Mouse (Mus musculus) cerebellum, adult 11 months (tissue): ENCODE data around the gene Orm2.

Experiments used
- DNase-seq: peaks from one replicate; pipeline ENCODE4 v3.0.0; 2022

Gene Orm2

DNA sequence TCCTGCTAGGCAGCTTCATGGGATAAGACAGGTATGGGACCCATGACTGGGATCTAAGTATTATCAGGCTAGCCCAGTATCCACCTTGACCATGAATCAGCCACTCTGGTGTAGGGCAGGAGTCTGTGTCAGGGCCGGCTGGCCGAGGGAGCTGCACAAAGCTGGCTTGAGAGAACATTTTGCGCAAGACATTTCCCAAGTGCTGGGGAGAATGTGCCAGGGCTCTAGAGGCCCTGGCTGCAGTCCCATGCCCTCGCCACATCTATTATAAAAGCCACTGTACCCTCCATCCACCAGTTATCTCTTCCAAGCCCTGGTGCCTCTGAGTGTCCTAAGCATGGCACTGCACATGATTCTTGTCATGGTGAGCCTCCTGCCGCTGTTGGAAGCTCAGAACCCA, at the start of gene Orm2:
Orm2 (plus strand) TSS at position 300 of the 400 bp plus-strand sequence.
- no peak for DNase-seq

DNA sequence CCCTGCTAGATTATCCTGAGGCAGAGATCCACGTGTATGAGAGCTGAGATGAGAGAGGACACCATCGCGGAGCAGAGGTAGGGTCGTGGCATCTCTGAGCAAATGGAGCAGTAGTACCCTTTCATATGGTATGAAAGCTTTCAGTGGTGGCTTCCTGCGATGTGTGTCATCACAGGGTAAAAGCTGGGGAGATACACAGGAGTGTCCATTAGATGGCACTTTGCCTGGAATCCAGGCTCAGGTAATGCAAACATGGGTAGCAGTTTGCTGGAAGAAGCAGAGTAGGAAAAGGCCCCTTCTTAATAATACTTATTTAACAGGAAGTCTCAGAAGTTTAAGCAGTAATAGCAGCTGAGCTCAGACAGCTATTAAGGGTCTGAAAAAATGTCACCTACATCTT, 48.2 kb upstream of the Orm2 start:
- no peak for DNase-seq

DNA sequence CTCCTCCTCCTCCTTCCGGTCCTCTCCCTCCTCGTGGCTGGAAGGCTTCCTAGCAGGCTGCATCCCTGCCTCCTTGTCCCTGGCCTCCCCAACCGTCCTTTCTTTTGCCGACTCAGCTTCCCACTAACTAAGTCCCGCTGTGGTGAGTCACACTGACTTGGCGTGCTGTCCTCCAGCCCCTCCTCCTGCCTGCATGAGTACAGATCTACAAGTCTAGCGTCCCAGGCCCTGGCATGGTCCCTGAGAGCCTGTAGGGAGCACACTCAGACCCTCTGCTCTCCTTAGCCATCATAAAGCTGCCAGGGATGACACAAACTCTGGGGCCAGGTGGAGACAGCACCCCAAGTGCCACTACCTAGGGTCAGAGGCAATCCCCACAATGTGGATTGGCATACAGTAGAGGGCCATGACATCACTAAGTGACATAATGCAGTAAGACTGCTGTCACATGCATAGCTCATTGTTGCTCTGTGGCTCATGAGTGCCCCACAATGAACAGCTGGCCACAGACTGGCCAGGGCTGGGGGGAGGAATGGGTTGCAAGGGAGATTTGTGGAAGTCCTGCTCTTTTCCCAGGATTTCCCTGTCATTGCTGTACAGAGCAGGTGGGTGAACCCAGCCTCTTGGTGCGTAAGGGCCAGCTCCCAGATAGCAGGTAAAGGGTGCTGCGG, 46.0 kb upstream of the Orm2 start:
- no peak for DNase-seq

DNA sequence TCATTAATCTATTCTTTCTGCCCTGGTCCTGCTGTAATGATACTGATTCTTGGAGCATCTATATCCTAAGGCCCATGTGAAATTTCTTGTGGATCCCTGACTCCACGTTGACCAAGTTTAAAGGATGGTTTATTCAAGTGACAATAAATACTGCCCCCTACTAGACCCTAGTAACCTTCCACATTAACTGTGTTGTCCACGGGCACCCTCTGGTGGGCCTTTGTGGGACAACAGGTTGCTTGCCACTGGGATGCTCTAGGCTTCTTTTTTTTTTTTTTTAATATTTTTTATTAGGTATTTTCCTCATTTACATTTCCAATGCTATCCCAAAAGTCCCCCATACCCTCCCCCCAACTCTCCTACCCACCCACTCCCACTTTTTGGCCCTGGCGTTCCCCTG, 42.7 kb upstream of the Orm2 start:
- DNase-seq, result peak; percentile 46

DNA sequence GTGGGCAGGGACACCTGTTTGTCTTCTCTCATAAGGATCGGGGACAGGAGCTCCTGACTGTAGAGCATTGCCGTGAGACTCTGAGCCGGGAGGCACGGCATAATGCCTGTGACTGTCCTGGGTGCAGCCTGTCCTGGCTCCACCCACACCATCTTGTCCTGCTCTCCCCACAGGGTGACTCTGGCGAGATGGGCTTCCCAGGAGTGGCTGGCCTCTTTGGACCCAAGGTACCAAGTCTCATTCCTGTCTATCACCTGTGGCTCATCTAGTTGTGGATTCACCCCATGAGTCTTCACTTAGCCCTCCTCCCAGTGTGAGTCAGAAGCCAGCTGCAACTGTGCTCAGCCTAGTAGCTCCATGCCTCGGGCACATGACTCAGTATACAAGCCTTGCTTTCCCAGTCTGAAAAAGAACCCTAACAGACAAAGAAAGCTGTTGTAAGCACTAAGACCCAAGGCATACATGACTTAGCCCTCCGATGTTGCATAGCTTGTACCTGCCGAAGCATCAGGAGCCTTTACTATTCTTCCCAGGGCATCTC, 38.9 kb upstream of the Orm2 start:
- DNase-seq, result no peak

DNA sequence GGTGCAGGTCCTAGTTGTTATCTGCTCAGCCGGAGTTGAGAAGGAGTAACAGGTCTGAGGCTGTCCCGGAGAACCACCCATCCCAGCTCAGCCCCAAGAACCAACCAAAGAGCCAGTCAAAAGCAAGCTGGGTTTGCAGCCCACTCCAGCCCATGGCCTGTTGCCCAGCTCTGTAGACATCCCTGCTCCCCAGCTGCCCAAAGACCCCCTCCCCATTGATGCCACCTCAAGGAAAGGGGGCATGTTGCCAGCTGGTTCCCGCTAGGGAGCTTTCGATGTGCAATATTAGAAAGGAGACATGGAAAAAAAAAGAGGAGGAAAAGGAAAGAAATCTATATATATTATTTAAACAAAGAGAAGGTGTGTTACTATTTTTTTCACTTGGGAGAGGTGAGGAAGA, 28.8 kb upstream of the Orm2 start:
- DNase-seq, result no peak

DNA sequence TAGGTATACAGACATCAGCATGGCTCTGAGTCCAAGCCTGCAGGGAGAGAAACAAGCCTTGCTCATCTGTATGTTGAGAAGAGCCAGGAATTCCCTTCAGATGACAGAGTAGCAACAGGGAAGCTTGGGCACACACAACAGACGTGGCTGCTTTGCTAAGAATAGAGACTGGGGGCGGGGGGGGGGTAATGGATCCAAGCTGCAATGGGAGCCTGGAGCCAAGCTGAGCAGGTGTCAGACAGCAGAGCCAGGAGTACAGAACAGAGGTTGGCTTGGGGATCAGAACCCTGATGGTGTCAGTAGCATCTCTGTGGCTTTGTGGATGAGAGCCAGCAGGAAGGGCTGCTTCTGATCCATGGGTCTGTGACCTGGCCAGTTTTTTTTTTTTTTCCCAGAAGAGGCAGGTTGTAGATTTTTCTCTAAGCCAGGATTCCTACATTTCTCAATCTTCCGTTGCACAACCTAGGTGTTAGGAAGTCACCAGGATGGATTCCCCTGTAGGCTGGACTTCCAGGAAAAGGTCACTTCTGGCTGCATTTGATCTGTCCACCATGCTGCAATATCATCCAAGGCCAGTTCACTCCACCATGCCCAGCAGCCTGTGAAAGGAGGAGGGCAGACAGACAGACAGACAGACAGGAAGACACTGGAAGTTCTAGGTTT, 23.7 kb upstream of the Orm2 start:
- no peak for DNase-seq

DNA sequence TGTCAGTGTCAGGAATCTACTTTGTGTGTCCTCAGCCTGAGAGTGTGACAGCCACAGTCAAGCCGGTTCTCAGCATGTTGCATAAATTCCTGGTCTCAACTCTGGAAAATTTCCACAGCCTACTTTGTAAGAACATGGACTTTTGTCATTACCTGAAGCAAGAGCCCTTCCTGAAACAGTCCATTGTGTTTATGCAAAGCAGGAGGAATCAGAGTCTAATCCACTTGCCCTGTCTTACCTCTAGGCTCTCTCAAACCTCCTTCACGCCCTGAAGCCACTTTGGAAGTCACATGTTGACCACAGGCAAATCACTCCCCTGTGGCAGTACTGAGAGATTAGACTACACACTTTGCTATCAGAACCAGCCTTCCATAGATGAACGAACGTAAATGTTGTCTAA, 19.8 kb upstream of the Orm2 start:
- DNase-seq, result no peak

DNA sequence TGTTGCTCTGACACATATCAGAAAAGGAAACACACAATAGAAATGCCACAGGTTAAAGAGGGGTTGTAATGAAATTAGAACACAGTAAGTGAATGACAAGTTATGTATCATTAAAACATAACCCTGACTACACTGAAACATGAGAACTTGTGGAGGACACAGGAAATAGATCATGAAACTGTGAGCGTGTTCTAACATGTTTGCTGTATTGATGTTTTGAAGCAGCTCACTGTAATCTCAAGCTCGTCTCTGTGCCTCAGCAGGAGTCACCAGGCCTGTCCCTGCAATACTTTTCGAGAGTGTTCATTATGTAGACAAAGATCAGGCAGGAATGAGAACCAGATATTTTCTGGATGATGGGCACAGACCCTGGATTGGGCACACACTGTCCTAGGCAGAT, 18.6 kb upstream of the Orm2 start:
- DNase-seq, result no peak

DNA sequence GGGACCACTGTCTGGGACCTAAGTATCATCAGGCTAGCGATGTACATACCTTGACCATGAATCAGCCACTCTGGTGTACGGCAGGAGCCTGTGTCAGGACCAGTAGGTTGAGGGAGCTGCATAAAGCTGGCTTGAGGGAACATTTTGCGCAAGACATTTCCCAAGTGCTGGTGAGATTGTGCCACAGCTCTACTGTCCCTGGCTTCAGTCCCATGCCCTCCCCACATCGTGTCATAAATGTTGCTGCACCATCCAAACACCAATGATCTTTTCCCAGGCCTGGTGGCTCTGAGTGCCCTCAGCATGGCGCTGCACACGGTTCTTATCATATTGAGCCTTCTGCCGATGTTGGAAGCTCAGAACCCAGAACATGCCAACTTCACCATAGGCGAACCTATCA, 18.0 kb upstream of the Orm2 start, which contains the start of gene Orm1:
Orm1 (plus strand) TSS at position 266 of the 400 bp plus-strand sequence.
- no peak for DNase-seq

DNA sequence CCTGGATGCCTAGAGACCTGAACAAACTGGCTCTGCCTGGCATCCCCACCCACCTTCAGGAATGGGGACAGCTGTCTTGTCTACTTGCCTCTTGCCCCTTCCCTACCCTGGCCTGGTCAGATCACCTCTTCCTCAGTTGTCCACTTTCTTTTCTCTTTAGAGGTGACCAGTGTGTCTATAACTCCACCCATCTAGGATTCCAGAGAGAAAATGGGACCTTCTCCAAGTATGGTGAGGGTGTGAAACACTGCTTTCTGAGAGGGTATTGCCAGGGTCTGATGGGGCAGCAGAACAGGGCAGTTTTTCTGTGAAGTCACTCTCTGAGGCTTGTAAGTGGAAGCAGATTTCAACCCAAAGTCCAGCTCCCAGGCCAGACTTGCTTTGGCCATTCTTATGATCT, 17.0 kb upstream of the Orm2 start:
- no peak for DNase-seq

DNA sequence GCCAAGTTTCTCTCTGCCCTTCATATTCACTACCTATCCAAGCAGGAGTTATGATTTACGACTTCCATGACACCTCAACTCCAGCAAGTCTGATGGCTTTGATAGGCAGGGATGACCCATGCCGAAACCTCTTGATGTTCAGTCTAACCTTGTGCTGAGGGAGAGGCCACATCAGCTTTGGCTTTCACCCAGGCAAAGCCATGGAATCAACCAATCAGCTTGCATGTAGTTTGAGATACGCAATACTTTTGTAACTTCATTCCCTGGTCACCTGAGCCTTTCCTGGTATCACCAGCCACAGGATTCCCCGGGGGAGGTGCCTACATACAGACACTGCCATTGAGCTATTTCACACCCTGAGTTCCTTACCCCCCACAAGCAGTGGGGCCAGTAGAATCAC, 15.6 kb upstream of the Orm2 start:
- no peak for DNase-seq

DNA sequence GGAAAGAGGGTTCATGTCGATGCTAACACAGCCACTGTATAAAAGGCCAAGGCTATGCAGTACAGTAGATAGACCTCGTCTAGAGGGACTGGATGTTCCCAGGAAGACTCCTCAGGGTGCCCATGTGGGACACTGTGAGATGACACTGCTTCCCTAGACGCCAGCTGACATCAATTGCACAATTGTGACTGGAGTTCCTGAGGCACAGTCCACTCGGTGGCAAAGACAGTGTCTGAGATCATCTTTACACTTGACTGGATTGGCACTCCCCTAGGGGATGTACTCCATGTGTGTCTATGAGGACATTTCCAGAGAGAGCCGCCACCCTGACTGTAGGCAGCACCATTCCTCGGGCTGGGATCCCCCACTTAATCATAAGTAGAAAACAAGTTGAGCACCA, 13.7 kb upstream of the Orm2 start:
- no peak for DNase-seq

DNA sequence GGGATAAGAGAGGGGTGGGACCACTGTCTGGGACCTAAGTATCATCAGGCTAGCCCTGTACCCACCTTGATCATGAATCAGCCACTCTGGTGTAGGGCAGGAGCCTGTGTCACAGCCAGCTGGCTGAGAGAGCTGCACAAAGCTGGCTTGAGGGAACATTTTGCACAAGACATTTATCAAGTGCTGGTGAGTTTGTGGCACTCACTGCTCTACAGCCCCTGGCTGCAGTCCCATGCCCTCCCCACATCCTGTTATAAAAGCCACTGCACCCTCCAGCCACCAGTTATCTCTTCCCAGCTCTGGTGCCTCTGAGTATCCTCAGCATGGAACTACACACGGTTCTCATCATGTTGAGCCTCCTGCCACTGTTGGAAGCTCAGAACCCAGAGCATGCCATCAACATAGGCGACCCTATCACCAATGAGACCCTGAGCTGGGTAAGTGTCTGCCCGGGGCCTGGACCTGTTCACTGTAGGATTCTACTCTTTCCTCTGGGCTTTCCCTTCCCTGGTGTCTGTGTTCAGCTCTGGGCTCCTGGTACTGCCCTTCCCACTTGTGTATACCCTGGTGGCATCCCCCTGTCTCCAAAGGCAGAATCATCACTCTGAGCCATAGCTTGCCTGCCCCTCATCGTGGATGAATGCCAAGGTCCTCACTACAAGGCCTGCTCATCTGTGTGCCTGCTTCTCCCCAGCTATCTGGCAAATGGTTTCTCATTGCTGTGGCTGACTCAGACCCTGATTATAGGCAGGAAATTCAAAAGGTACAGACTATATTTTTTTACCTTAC, 6.2 kb upstream of the Orm2 start, which contains the start of gene Orm3:
Orm3 (plus strand) TSS at position 286 of the 789 bp plus-strand sequence.
- DNase-seq, result no peak

DNA sequence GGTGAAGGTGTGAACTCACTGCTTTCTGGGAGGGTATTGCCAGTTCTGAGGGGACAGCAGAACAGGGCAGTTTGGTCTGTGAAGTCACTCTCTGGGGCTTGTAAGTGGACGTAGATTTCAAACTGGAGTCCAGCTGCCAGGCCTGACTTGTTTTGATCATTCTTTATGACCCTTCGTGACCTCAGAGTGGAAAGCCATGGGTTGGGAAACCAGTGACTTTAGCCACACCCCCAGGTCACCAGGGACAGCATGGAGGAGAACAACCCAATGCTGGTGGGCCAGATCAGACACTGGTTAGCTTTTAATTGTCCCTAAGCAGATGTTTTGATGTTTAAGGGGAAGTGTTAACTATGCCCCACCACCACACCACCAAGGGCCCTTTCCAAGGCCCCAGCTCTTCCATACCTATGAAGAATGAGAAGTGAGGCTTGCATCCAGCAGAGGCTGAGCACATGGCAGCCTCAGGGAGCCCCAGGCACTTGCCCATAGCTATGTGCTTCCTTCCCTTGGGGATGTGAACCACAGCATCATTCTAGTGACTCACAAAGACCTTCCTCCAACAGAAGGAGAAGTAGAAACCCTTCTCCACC, 5.2 kb upstream of the Orm2 start:
- DNase-seq, result no peak

DNA sequence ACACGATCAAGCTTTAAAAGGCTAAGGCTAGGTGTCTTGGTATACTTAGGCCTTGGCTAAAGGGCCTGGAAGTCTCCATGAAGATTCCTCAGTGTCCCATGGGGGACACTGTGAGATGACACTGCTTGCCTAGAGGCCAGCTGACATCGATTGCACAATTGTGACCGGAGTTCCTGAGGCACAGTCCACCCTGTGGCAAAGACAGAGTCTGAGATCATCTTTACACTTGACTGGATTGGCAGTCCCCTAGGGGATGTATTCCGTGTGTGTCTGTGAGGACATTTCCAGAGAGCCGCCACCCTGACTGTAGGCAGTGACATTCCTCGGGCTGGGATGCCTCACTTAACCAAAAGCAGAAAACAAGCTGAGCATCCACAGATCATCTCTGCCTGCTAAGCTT, 2.4 kb upstream of the Orm2 start:
- DNase-seq, result no peak

DNA sequence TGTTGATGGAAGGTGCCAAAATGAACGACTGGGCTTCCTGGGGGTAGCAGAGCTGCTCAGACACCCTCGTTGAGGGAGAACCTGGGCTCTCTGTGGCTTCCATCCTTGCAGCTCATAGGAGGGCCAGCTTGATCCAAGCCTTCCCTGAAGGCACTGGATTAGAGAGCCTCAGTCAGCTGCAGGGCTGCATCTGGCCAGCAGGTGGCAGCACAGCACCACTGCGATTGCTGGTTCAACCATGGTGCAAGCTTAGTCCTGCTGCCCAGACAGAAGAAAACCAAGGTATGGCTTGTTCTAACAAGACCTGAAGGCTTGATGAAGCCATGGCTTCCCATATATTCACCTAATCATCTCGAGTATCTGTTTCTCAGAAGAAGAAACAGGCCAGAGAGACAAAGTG, 6.3 kb downstream of the Orm2 start:
- DNase-seq, result peak; percentile 59

DNA sequence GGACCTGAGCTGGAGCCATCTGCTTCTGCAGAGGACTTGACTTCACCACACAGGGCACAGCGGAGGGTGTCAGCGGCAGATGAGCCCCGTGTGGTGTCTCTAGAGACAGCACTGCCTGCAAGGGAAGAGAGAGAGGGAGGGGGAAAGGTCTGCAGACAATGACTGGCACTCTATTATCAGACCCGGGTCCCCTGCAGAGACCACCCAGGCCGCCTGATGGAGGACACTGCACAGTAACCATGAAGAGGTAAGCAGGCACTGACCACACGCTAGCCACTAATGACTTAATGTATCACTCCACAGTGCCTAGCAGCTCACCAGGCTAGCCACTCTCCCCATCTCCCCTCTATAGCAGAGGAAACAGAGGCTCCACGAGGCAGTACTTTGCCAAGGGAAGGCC, 8.6 kb downstream of the Orm2 start:
- DNase-seq, result no peak

DNA sequence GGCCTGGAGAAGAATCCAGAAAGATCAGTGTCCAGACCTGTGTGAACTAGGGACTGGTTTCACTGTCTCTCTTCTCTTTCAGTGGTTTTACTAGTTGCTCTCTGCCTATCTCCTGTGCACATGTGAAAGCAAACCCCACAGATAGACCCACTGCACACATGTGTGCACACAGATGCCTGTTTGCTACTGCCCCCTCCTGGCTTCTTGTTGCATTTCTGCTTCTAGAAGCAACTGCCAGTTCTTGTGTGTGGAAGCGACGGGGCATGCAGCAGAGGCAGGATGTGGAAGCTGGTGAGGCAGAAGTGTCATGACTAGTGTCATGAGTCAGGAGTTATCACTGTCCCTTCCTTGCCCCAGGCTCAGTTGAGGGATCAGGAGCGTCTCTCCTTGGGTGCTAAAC, 9.6 kb downstream of the Orm2 start:
- no peak for DNase-seq

DNA sequence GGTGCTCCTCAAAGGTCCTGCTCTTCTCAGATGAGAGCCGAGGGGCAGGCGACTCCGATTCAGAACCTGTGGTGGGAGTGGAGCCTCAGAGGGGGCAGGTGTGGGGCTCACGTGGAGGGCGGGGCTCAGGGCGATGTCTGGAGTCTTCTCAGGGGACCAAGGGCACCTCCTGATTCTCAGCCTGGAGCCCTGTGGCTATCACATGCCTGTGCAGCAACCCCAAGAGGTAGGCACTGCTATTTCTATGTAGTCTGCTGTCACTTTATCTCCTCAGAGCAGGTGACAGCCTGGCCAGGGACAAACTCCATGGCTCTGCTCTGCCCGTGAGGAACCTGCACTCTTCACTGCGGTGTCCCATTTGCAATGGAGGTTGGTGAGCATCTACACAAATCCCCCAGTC, 11.2 kb downstream of the Orm2 start:
- no peak for DNase-seq

DNA sequence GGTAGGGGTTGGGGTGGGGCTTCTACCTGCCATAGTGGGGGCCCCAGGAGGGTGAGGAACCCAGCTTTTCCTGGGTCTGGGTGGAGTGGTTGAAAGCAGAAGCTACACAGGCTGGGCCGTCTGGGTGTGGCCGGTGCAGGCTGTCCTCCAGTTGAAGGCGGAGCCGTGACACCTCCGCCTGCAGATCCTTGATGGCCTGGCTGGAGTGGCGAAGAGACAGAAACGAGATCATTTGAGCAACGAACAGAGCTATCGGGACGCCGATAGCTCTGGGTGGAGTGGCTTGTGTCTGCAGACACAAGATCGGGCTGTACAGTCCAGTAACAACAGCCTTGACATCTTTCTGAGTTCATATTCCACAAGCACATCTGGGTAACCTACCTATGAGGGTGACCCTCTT, 12.1 kb downstream of the Orm2 start:
- DNase-seq, result no peak

DNA sequence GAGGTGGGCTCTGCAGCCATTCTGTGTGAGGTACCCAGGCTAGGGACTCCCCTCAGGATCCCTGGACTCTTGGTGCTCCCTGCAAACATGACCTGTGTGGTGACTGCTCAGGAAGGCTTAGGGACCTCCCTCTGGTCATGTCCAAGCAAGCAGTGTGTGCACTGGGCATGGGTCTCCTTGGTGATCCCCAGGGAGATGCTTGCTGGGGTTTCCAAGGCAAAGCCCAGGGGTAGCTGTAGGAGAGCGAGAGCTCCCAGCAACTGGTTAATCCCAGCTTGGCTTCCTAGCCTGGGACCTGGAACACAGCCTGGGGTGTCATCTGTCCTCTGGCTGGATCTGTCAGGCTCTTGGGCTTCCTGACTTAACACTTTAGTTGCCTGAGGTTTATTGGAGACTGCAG, 13.1 kb downstream of the Orm2 start:
- no peak for DNase-seq

DNA sequence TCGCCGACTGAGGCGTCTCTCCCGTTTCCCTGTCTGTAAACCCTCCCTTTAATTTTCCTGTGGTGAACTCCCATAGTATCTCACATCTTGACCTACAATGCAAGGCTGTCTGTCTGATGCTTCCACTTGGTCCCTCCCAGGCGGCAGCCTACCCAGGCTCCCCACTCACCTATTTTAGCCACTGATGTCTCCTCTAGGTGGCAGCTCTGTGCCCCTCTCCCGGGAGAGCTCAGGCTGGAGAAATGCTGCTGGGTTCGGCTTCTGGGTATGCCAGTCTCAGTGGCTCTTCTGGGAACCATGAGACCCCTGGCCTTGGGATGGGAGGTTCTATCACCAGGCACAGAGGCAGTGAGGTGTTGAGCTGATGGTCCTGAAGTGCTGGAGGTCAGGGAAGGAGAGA, 15.2 kb downstream of the Orm2 start:
- DNase-seq, result no peak
